Mouse (Mus musculus) heart, postnatal 0 days (tissue): ENCODE measurements around the gene Igf1r.

Source experiments
- CTCF ChIP-seq: IDR thresholded peaks from 2 replicates; pipeline ENCODE4 v1.5.1; 2016; ENCODE audit warnings: antibody characterized with exemption, control low read depth, low read depth
- EP300 ChIP-seq: IDR thresholded peaks from 2 replicates; pipeline ENCODE4 v1.6.1; 2016; ENCODE audit warnings: antibody characterized with exemption, low read depth

DNA sequence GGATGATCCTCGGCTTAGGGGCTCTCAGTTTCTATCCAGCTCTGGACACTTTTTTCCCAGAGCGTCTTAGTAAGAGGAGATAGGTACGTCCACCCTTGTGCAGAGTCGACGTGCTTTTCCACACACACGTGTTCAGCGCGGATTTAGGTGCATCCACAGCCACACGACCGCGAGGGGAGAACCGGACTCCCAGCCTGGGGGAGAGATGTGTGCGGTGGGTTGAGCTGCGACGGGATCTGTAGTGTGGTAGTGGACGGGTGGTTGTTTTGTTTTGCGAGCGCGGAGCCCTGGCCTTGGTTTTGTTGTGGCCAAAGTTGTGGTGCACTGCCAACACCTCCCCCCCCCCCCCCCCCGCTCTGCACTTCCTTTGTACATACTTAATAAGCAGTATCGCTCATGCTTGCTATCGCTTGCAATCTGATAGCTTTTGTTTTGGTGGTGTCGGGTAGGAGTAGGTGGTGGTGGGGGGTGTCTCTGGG, 1.2 kb downstream of the Igf1r start:
- TF ChIP-seq CTCF (no peak), EP300 (no peak)
